Comparison of ENCODE assay signal across 8 mouse cellular contexts in the genomic region with DNA sequence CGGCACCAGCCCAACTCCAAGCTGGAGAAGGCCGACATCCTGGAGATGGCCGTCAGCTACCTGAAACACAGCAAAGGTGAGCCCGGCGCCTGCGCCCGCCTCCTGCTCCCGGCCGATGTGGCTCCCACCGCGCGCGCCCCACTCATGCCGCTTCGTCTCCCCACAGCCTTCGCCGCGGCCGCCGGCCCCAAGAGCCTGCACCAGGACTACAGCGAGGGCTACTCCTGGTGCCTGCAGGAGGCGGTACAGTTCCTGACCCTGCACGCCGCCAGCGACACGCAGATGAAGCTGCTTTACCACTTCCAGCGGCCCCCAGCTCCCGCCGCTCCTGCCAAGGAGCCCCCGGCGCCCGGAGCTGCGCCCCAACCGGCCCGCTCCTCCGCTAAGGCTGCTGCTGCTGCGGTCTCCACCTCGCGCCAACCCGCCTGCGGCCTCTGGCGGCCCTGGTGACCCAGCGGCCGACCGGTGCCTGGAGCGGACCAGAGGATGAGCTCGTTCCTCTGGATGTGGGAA. TPM values are rescaled to one million over a fixed set of nuclear protein-coding genes. Genes with fewer than 3 reads are reported as not detected.
DNase-seq lines count a peak whose midpoint lies in the region; ATAC-seq lines count a peak whose summit lies in the region.

No protein-coding gene starts in this region.

- peak overlapping the region; percentile 71 for H3K4me2 ChIP-seq in kidney, embryonic 14.5 days (replicated peaks; ENCODE audit: low read depth, low read length)
- peak overlapping the region; percentile 87 for H3K4me2 ChIP-seq in forebrain, embryonic 11.5 days (ENCODE audit: low read depth, low read length, severe bottlenecking)

- no peak overlapping the region for H3K27ac ChIP-seq in kidney, embryonic 14.5 days (ENCODE audit: low read depth, low read length)
- peak overlapping the region; percentile 98 for H3K27ac ChIP-seq in forebrain, embryonic 11.5 days (ENCODE audit: low read depth, low read length)

- H3K9me3 ChIP-seq in kidney, embryonic 14.5 days (ENCODE audit: control insufficient read depth, low read length), result no peaks in the 10 kb centered on the region
- no peaks in the 10 kb centered on the region for H3K9me3 ChIP-seq in forebrain, embryonic 11.5 days (ENCODE audit: control insufficient read depth, low read length)

- intact Hi-C loops in left cerebral cortex, postnatal 4 days (cut with DNase I), result no loop called here

- no peak for ATAC-seq in kidney, embryonic 14.5 days (ENCODE audit: low FRiP score, low TSS enrichment)
- no peak for ATAC-seq in forebrain, embryonic 11.5 days (replicated peaks; ENCODE audit: low FRiP score)

- peak overlapping the region; percentile 56 for H3K9ac ChIP-seq in kidney, embryonic 14.5 days (ENCODE audit: low read depth, low read length)
- H3K9ac ChIP-seq in forebrain, embryonic 11.5 days (ENCODE audit: low read length), result peak overlapping the region; percentile 99

- H3K4me1 ChIP-seq in kidney, embryonic 14.5 days (ENCODE audit: control insufficient read depth, insufficient read depth, low read length), result peaks cover 42% of the 10 kb centered on the region
- H3K4me1 ChIP-seq in forebrain, embryonic 11.5 days (replicated peaks; ENCODE audit: control insufficient read depth, insufficient read depth, low read length), result peaks cover 50% of the 10 kb centered on the region

- under 1% methylated on average over 47 of the region's 47 CpGs for WGBS in kidney, embryonic 14.5 days
- WGBS in forebrain, embryonic 11.5 days, result 0% methylated on average over 44 of the region's 47 CpGs

- H3K27me3 ChIP-seq in kidney, embryonic 14.5 days (ENCODE audit: control insufficient read depth, insufficient read depth, low read length), result peaks cover 54% of the 10 kb centered on the region
- peaks cover 18% of the 10 kb centered on the region for H3K27me3 ChIP-seq in forebrain, embryonic 11.5 days (ENCODE audit: control insufficient read depth, insufficient read depth, low read length)

- no peak for DNase-seq in kidney, adult 11 months
- peak; percentile 73 for DNase-seq in ZHBTc4 (ENCODE audit: low read depth, low spot score)
- DNase-seq in forebrain, embryonic 11.5 days (ENCODE audit: low spot score), result no peak
- peak; percentile 61 for DNase-seq in induced T-regulatory cell, adult 2 months (ENCODE audit: low read depth)
- DNase-seq in lung, postnatal 14 days, result peak; percentile 37
- DNase-seq in spleen, postnatal 4 days (ENCODE audit: low spot score in 2 of 2), result peak; percentile 60 to 85
- no peak for DNase-seq in left cerebral cortex, postnatal 4 days

- peaks cover 5% of the 10 kb centered on the region; the same call in 1 of the 2 replicates for H3K36me3 ChIP-seq in kidney, embryonic 14.5 days (ENCODE audit: control insufficient read depth, insufficient read depth, low read length)
- H3K36me3 ChIP-seq in forebrain, embryonic 11.5 days (ENCODE audit: control insufficient read depth, insufficient read depth, low read length), result peaks cover 4% of the 10 kb centered on the region; the same call in 1 of the 2 replicates

- peak overlapping the region; percentile 46 for H3K4me3 ChIP-seq in kidney, embryonic 14.5 days (ENCODE audit: low read length)
- peak overlapping the region; percentile 97 for H3K4me3 ChIP-seq in forebrain, embryonic 11.5 days (ENCODE audit: low read depth, low read length)

RNA-seq across cellular contexts. Expression of a gene that starts 0.6 kb away (rescaled TPM):
- 8.1 and 15.5 TPM in 2 replicates for polyA plus RNA-seq in kidney, embryonic 14.5 days (2014; fragmentation: Nextera tagmentation; extraction: Ambion mirVana)
- 313 and 318 TPM in 2 replicates for polyA plus RNA-seq in forebrain, embryonic 11.5 days (2014; fragmentation: Nextera tagmentation; extraction: Ambion mirVana)
- total RNA-seq in left cerebral cortex, postnatal 4 days (2021), result 10 to 100 TPM; 56.8 to 74.5 TPM

RNA-seq across cellular contexts. Expression of a gene that starts 2.6 kb away (rescaled TPM):
- polyA plus RNA-seq in kidney, embryonic 14.5 days (2014; fragmentation: Nextera tagmentation; extraction: Ambion mirVana), result 34.9 and 43.9 TPM in 2 replicates
- polyA plus RNA-seq in forebrain, embryonic 11.5 days (2014; fragmentation: Nextera tagmentation; extraction: Ambion mirVana), result 43.1 and 49.1 TPM in 2 replicates
- 10 to 100 TPM; 34.5 to 39.8 TPM for total RNA-seq in left cerebral cortex, postnatal 4 days (2021)

RNA-seq across cellular contexts. Expression of a gene that starts 32.9 kb away (rescaled TPM):
- 0.42 and 0.47 TPM in 2 replicates for polyA plus RNA-seq in kidney, embryonic 14.5 days (2014; fragmentation: Nextera tagmentation; extraction: Ambion mirVana)
- polyA plus RNA-seq in forebrain, embryonic 11.5 days (2014; fragmentation: Nextera tagmentation; extraction: Ambion mirVana), result 0.61 and 1.4 TPM in 2 replicates
- total RNA-seq in left cerebral cortex, postnatal 4 days (2021), result 1 to 10 TPM in 1 of 2 experiments, under 1 TPM in 1; 0.58 to 1.1 TPM

Comparison
In these comparisons a context has a peak if more than half of its experiments do, and no peak if none do; other contexts are left out.
1. DNase-seq: peak in ZHBTc4 (single experiment), induced T-regulatory cell, adult 2 months (single experiment), lung, postnatal 14 days (single experiment) and spleen, postnatal 4 days (2 of 2); none in kidney, adult 11 months (single experiment), forebrain, embryonic 11.5 days (single experiment) and left cerebral cortex, postnatal 4 days (single experiment).
2. RNA of a gene that starts 0.6 kb away (polyA plus RNA-seq): 313 to 318 TPM in forebrain, embryonic 11.5 days; 8.1 to 15.5 TPM in kidney, embryonic 14.5 days; every median in the first group is over 10 times any median in the second.